Mouse (Mus musculus) inflammation-experienced regulatory T-cells, adult 16 weeks (primary cell): ENCODE results near the gene Zfp13. TPM values are rescaled to one million over a fixed set of nuclear protein-coding genes. Genes with fewer than 3 reads are reported as not detected.

Experiments
- polyA plus RNA-seq: library from polyadenylated mRNA; unstranded; fragments of 100-300 nt; shearing (Covaris generic); gene quantifications from one replicate; pipeline ENCODE4 v1.2.1, GENCODE M21; 2017

Zfp13 gene
- not detected for polyA plus RNA-seq

DNA sequence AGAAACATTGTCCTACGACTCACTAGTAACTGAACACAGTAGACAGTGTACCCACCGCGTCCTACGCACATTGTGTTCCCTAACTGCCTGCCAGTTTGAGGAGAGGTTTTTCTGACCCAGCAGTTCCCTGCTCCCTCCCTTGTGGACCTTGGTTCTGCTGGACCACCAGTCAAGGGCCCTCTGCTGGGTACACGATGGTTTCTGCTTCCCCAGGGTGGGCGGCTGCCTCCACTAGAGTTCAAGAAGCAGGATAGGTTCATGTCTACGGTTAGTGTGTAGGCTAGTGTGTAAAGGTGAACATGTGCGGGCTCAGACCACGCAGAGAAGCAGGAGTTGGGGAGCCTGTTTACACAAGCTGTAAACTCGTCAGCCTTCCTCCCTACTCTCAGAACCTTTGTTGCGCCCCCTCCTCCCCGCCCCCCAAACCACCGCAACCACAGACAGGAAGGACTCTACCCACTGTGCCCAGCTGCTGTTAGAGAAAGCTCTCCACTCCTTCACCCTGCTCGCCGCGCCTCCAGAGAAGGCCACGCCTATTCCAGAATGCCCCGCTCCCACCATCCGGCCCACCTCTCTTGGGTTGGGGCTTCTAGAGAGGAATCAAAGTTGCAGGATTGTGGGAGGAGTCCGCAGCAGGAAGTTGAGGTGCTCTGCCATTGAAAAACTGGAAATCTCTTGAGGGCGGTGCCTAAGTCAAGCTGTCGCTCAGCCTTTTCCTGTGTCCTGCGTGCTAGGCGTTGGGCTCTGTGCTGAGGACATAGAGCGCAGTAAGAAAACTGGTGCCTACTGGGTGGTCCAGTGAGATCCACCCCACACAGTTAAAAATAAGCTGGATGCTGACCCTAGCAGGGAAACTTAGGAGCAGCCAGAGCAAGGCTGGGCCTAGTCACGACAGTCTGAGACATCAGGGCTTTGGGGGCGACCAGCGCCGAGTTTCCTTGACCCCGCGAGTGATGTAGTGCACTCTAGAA is at the start of gene Zfp13:
TSS of gene Zfp13 (minus strand) at position 906 of the 971 bp plus-strand sequence.

DNA sequence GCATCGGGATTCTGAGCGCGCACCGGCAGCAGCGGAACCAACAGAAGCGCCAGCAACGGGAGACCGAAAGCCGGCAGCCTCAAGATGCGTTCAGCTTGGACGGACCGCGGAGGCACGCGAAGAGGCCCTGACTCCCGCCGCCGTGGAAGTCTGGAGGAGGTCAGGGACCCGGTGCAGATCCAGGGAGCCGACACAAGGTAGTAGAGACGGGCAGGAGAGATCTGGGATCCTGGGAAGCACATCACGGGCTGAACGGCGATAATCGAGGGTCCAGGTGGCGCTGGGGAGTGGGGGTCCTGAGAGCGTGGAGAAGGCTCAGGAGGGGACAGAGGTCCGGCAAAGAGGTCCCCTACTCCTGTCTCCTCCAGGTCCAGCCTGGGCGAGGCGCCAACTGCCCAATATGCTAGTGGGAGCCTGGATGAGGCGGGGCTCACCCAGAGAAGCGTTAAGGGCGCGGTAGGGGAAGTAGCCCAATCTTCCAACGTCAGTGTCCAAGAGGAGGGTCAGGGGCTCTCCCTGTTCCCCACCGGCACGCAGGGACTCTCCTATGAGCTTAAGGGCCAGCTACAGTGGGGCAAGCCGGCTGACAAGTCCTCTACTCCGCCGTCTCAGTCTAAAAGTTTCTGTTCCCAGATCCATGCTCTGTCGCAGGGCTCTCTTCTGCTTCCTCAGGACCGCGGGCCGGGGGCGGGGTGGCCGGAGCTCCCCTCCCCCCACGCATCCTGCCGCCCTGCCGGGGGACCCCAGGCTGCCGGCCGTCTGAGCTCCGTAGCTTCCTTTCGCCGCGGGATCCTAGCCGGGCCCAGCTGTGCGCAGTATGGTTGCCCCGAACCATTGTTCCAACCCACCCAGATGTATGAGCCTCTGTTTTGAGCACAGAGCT is 45.6 kb upstream of the Zfp13 start, which contains the start of gene Mmp25:
TSS of gene Mmp25 (minus strand) at position 665 of the 883 bp plus-strand sequence.

GRCm38 (mm10) chr17:23600641-23601622 is 1.6 kb upstream of the Zfp13 start, which contains the start of gene Zscan10:
Zscan10 (plus strand) TSS chr17:23600856.

GRCm38 (mm10) chr17:23563595-23564367 is 35.5 kb downstream of the Zfp13 start, which contains the start of gene Zfp213:
Zfp213 (minus strand) TSS chr17:23564238.

Other genes starting within 250 kb of the Zfp13 start
- gene Vmn2r116, start 214.9 kb downstream of the Zfp13 start, polyA plus RNA-seq = not detected
- not detected for gene Vmn2r117, start 119.8 kb downstream of the Zfp13 start, polyA plus RNA-seq
- gene Zfp213, start 35.2 kb downstream of the Zfp13 start, polyA plus RNA-seq = 18.8 TPM
- 2.0 TPM for gene Zscan10, start 1.4 kb upstream of the Zfp13 start, polyA plus RNA-seq
- 0.77 TPM for gene Mmp25, start 45.8 kb upstream of the Zfp13 start, polyA plus RNA-seq
- not detected for gene Bicdl2, start 61.0 kb upstream of the Zfp13 start, polyA plus RNA-seq
- 68.4 TPM for gene Hcfc1r1, start 74.1 kb upstream of the Zfp13 start, polyA plus RNA-seq
- 33.8 TPM for gene Thoc6, start 74.4 kb upstream of the Zfp13 start, polyA plus RNA-seq
- gene Tnfrsf12a, start 78.0 kb upstream of the Zfp13 start, polyA plus RNA-seq = 9.2 TPM
- not detected for gene Cldn6, start 79.8 kb upstream of the Zfp13 start, polyA plus RNA-seq
- not detected for gene Cldn9, start 84.5 kb upstream of the Zfp13 start, polyA plus RNA-seq
- not detected for gene 1520401A03Rik, start 123.3 kb upstream of the Zfp13 start, polyA plus RNA-seq
- gene Pkmyt1, start 126.8 kb upstream of the Zfp13 start, polyA plus RNA-seq = 28.6 TPM
- gene Paqr4, start 141.4 kb upstream of the Zfp13 start, polyA plus RNA-seq = 10.4 TPM
- 6.0 TPM for gene Kremen2, start 146.3 kb upstream of the Zfp13 start, polyA plus RNA-seq
- gene Flywch1, start 172.1 kb upstream of the Zfp13 start, polyA plus RNA-seq = 34.0 TPM
- gene Flywch2, start 186.6 kb upstream of the Zfp13 start, polyA plus RNA-seq = 4.5 TPM
- gene Srrm2, start 191.0 kb upstream of the Zfp13 start, polyA plus RNA-seq = 568 TPM
- gene Elob, start 229.6 kb upstream of the Zfp13 start, polyA plus RNA-seq = 672 TPM
- 0.39 TPM for gene Prss33, start 236.6 kb upstream of the Zfp13 start, polyA plus RNA-seq
- not detected for gene Prss32, start 244.4 kb upstream of the Zfp13 start, polyA plus RNA-seq
- gene Prss41, start 244.7 kb upstream of the Zfp13 start, polyA plus RNA-seq = 6.6 TPM